Mouse (Mus musculus): ENCODE results near the gene Tnfsfm13.

Tnfsfm13 gene

DNA sequence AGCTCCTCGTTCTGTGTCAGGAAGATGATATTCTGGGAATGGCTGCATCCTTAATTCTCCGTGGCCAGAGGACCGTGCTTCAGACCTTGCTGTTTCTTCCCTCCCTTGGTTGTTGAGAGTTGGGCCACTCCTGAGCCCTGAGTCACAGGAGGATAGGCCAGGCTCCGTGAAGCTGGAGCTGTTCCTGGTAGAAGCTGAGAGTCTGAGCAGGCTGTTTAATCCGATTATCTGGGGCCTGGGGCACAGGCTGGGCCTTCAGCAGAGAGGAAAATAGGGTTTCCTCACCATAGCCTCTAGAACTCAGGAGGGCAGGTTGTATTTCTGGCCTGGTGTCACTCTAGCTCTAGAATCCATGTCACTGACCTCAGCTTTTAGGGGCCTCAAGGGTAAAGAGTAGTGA lies 42.5 kb downstream of the Tnfsfm13 start:
- DNase-seq (ENCODE audit: low spot score) = no peak

DNA sequence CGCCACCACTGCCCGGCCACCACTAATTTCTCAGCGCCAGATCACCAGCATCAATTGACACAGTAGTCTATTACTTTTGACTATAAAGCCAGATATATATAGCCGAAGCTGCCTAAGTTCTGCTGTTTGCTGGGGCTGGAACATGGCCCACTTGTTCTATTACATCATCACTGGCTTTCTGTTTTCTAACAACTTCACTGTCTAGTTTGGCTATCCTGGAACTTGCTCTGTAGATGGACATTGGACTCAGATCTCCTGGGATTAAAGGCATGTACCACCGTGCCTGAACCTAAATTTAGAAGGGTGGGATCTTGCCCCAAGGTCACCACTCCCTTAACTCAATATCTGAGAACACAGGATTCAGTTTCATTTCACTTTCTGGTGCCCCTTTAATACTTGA lies 50.0 kb downstream of the Tnfsfm13 start:
- DNase-seq (ENCODE audit: low spot score) = no peak

DNA sequence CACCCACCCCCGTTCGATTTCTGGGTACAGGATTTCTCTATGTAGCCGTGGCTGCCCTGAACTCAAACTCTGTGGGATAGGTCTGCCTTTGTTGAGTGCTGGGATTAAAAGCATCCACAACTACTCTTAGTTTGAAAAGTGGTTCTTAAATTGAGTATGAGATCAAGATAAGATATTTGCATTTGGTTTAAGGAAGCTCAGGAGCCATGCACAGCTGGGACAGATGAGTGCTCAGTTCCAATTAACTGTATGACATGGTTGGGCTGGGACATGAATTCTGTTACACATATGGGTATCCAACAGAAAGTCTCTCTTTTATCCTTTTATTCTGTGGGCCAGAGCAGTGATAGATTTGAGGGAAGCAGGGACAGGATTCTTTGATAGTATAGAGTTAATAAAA lies 60.4 kb downstream of the Tnfsfm13 start:
- no peak for DNase-seq (ENCODE audit: low spot score)

DNA sequence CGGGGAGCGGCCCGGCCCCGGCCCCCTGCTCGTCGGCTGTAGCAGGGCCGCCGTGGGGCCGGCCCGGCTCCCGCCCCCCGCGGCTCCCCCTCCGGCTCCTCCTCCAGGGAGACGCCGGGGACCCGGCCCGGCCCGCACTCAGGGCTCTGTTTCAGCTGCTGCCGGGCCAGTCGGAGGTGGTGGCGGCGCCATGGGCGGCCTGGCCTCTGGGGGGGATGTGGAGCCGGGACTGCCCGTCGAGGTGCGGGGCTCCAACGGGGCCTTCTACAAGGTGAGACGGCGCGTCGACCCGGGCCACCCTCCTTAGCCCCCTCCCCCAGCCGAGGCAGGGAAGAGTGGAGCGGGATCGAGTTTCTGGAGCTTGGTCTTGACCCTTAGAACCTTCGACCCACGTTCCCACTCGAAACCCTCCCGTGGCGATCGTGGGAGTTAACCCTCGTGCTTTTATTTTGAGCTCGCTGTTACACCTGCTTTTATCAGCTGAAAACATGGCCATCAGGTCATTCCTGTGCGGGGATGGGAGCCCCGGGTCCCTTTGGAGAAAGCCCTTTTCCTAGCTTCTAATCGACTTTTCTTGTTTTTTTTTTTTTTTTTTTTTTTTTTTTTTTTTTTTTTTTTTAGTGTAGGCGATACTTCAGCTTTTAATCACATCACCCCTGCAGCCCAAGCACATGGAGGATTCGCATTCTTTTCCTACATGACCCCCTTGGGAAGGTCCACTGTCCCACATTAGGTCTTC lies 62.6 kb downstream of the Tnfsfm13 start:
- DNase-seq (ENCODE audit: low spot score) = peak; percentile 62
